Mouse (Mus musculus): ENCODE measurements at regions not wholly inside any gene's neighbourhood (a gene's known extent, or its start where the extent isn't known, plus 50 kb on each side); places are given as distances from the start of the nearest gene placed in this dataset. TPM values are rescaled to one million over a fixed set of nuclear protein-coding genes. Genes with fewer than 3 reads are reported as not detected.

DNA sequence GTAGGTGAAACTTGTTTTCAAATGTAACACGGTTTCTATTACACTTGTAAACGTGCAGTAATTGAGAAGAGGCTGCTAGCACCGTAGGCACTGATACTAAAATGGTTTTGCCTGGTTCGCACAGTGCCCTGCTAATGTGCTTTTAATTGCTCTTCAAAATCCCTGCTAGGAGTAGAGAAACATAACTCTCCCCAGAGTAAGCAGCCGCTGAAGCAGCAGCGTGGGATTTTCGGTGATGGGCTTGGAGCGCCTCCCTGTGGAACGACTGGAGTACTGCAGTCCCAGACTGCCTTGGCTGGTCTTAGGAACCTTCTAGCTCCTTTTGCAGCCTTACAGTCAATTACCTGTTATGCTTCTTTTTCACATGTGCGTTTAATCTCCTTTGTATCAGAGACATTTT lies 179.5 kb upstream of the Atp11b start:
- Histone ChIP-seq H3K9ac (ENCODE audit: low read depth, low read length, severe bottlenecking) (no peak overlapping the region), H3K4me2 (replicated peaks; ENCODE audit: low read depth, low read length, severe bottlenecking) (no peak overlapping the region), H3K4me1 (ENCODE audit: control insufficient read depth, insufficient read depth, low read length) (no peaks in the 10 kb centered on the region), H3K36me3 (ENCODE audit: control insufficient read depth, insufficient read depth, low read length) (no peaks in the 10 kb centered on the region), H3K4me3 (replicated peaks; ENCODE audit: low read length) (no peak overlapping the region), H3K27me3 (ENCODE audit: control insufficient read depth, insufficient read depth, low read length) (no peaks in the 10 kb centered on the region), H3K27ac (replicated peaks; ENCODE audit: low read depth, low read length) (no peak overlapping the region), H3K9me3 (ENCODE audit: control insufficient read depth, low read length) (no peaks in the 10 kb centered on the region)
- no peak for ATAC-seq (ENCODE audit: low FRiP score, low read depth)
- no peak for TF ChIP-seq POLR2A (IDR thresholded peaks at IDR 0.05; ENCODE audit: borderline replicate concordance, extremely low read depth, insufficient read depth, insufficient read length)
- DNase-seq (ENCODE audit: low spot score): peak; percentile 8
- WGBS: 13% methylated on average over 10 of the region's 10 CpGs

Small RNAs in the stretch of these regions (microRNA-seq; reads per million reads assigned to microRNA genes)
- gene Gm25442: not detected

Data from limb, embryonic 14.5 days (tissue).